Mouse (Mus musculus): ENCODE measurements around the gene Stab2. TPM values are rescaled to one million over a fixed set of nuclear protein-coding genes. Genes with fewer than 3 reads are reported as not detected.

Stab2 gene
- polyA plus RNA-seq, 1 experiment from 2014 or later, result 0.59 TPM

- no peak for DNase-seq (ENCODE audit: low spot score)
Observed at GRCm38 (mm10) chr10:86826929-86827328, 180.9 kb downstream of the Stab2 start.

- DNase-seq (ENCODE audit: low spot score), result no peak
Observed at GRCm38 (mm10) chr10:86825871-86826522, 181.8 kb downstream of the Stab2 start.

- DNase-seq (ENCODE audit: low spot score), result no peak
Observed at GRCm38 (mm10) chr10:86824871-86825270, 183.0 kb downstream of the Stab2 start.

- DNase-seq (ENCODE audit: low spot score), result no peak
Observed at GRCm38 (mm10) chr10:86824093-86824492, 183.7 kb downstream of the Stab2 start.

GRCm38 (mm10) chr10:86821014-86821413 lies 186.8 kb downstream of the Stab2 start:
- no peak for DNase-seq (ENCODE audit: low spot score)

- DNase-seq (ENCODE audit: low spot score), result no peak
Observed at GRCm38 (mm10) chr10:86819649-86820165, 188.1 kb downstream of the Stab2 start.

GRCm38 (mm10) chr10:86815133-86815532 lies 192.7 kb downstream of the Stab2 start:
- DNase-seq (ENCODE audit: low spot score), result no peak

GRCm38 (mm10) chr10:86814292-86815131 lies 193.3 kb downstream of the Stab2 start:
- no peak for DNase-seq (ENCODE audit: low spot score)

GRCm38 (mm10) chr10:86810612-86811011 lies 197.2 kb downstream of the Stab2 start:
- no peak for DNase-seq (ENCODE audit: low spot score)

- DNase-seq (ENCODE audit: low spot score), result no peak
Observed at GRCm38 (mm10) chr10:86810000-86810399, 197.8 kb downstream of the Stab2 start.

GRCm38 (mm10) chr10:86808013-86808758 lies 199.6 kb downstream of the Stab2 start:
- DNase-seq (ENCODE audit: low spot score), result no peak

- DNase-seq (ENCODE audit: low spot score), result no peak
Observed at GRCm38 (mm10) chr10:86807362-86807761, 200.5 kb downstream of the Stab2 start.

- DNase-seq (ENCODE audit: low spot score), result no peak
Observed at GRCm38 (mm10) chr10:86796073-86796741, 211.6 kb downstream of the Stab2 start.

- DNase-seq (ENCODE audit: low spot score), result no peak
Observed at GRCm38 (mm10) chr10:86794794-86795535, 212.9 kb downstream of the Stab2 start.

GRCm38 (mm10) chr10:86794196-86794595 lies 213.6 kb downstream of the Stab2 start:
- DNase-seq (ENCODE audit: low spot score), result no peak

GRCm38 (mm10) chr10:86793509-86793951 lies 214.3 kb downstream of the Stab2 start:
- no peak for DNase-seq (ENCODE audit: low spot score)

GRCm38 (mm10) chr10:86791507-86792184 lies 216.2 kb downstream of the Stab2 start:
- DNase-seq (ENCODE audit: low spot score), result no peak
